In the genomic region with DNA sequence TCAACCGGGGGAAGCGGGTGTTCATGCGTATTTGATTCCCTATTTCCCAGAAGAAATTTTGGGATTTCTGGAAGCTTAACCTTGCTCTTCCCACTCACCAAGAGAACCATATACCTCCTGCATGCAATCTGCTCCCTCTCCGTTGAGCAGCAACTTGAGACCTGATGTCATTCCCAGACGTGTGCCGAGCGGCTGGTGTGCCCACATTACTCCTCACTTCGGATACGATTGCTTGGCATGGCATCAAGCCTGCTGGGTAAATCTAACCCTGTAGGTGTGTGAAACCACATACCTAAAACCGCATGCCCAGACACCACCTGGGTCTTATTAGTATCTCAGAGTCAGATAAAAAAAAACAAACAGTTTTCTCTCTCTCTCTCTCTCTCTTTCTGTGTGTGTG, we compare ENCODE assay signal across 14 mouse cellular contexts. TPM values are rescaled to one million over a fixed set of nuclear protein-coding genes. Genes with fewer than 3 reads are reported as not detected.
"Had no signal": no experiment of that assay in that cellular context is flagged by ENCODE, and none has a peak within 500 bp of the region (broad histone marks: within the 10 kb centered on the region; RNA-seq: fewer than 3 reads in every experiment).

No protein-coding gene starts in this region.

- DNase-seq: kidney, adult 2 months; kidney, postnatal 14 days; lung, adult 2 months; lung, postnatal 36 days; thymus, adult 2 months; thymus, postnatal 25 days had no signal

- ATAC-seq: lung, postnatal 0 days; midbrain, embryonic 15.5 days had no signal

RNA-seq across cellular contexts. Expression of gene Gphb5, which starts 42.1 kb away (rescaled TPM):
- total RNA-seq: layer of hippocampus, adult 8-10 months; layer of hippocampus, postnatal 25 days; left cerebral cortex, adult 8-10 months; megakaryocyte progenitor cell, adult 5-6 weeks; monocyte, adult 5-6 weeks; neutrophil, adult 5-6 weeks had no signal
